Mouse (Mus musculus) gastrocnemius, adult 2 months (tissue): ENCODE measurements around the gene Olfr1414. TPM values are rescaled to one million over a fixed set of nuclear protein-coding genes. Genes with fewer than 3 reads are reported as not detected.
"Not testable (repeated sequence)": the region's sequence is repeated elsewhere in the genome, so short reads cannot be mapped to it uniquely, and the experiment has no call there.

Experiments used
- DNase-seq: peaks from one replicate; pipeline ENCODE4 v3.0.0; 2022
- H3K27ac ChIP-seq: fragments of 200-600 bp; 2 replicates; pipeline ENCODE4 v1.8.1; 2022; ENCODE audit warnings: mild to moderate bottlenecking
- H3K4me3 ChIP-seq: fragments of 200-600 bp; 2 replicates; pipeline ENCODE4 v1.8.1; 2022; ENCODE audit warnings: mild to moderate bottlenecking, moderate library complexity
- CTCF ChIP-seq: fragments of 200-600 bp; IDR thresholded peaks from 2 replicates; pipeline ENCODE4 v1.8.1; 2022; ENCODE audit warnings: antibody characterized with exemption, mild to moderate bottlenecking, moderate library complexity
- intact Hi-C: fragments of 180-260 bp; cut with DNase I; formaldehyde crosslinking; loops from one replicate; pipeline ENCODE4 v1.15.1; 2025
- long read RNA-seq, 2 experiments: library from polyadenylated mRNA; stranded (forward); transcript quantifications; one replicate each; pipeline ENCODE4 v2.0.0; 2021
- total RNA-seq, 2 experiments: library from RNA; stranded (reverse); gene quantifications; 2 replicates each; pipeline ENCODE4 v1.2.3; 2021

The Olfr1414 gene
- not detected for total RNA-seq
- long read RNA-seq, experiment 1: 0 reads
- long read RNA-seq, experiment 2: 0 reads

GRCm38 (mm10) chr1:92518561-92518960 lies at the start of gene Olfr1414:
Olfr1414 (minus strand) TSS chr1:92518661.
- no peak within 1 kb of the TSS for H3K27ac ChIP-seq
- H3K4me3 ChIP-seq: no peak within 1 kb of the TSS
- intact Hi-C loops: no loop called here
- DNase-seq: no peak
- no peak for TF ChIP-seq CTCF

GRCm38 (mm10) chr1:92545929-92546328 lies 27.5 kb upstream of the Olfr1414 start:
- Histone ChIP-seq H3K4me3 (no peak overlapping the region), H3K27ac (no peak overlapping the region)
- intact Hi-C loops: no loop called here
- DNase-seq: no peak
- TF ChIP-seq CTCF: no peak

GRCm38 (mm10) chr1:92539071-92539470 lies 20.6 kb upstream of the Olfr1414 start:
- Histone ChIP-seq H3K4me3 (no peak overlapping the region), H3K27ac (no peak overlapping the region)
- intact Hi-C loops: no loop called here
- no peak for TF ChIP-seq CTCF
- no peak for DNase-seq

GRCm38 (mm10) chr1:92536972-92537371 lies 18.5 kb upstream of the Olfr1414 start:
- Histone ChIP-seq H3K27ac (no peak overlapping the region), H3K4me3 (no peak overlapping the region)
- TF ChIP-seq CTCF: no peak
- no peak for DNase-seq
- intact Hi-C loops: no loop called here

GRCm38 (mm10) chr1:92523764-92524163 lies 5.3 kb upstream of the Olfr1414 start:
- intact Hi-C loops: loop anchor here (5.0 kb wide), 1 partner anchor 374 kb away; no protein-coding TSS in a partner anchor
- no peak for TF ChIP-seq CTCF

GRCm38 (mm10) chr1:92521376-92521775 lies 2.9 kb upstream of the Olfr1414 start:
- intact Hi-C loops: loop anchor here (1.0 to 5.0 kb wide), 3 partner anchors 90 to 376 kb away; no protein-coding TSS in a partner anchor
- H3K27ac ChIP-seq: no peak overlapping the region
- TF ChIP-seq CTCF: peak; percentile 64
- DNase-seq: peak; percentile 26
- H3K4me3 ChIP-seq: no peak overlapping the region

More at GRCm38 (mm10) chr1:92523764-92524163, 5.3 kb upstream of the Olfr1414 start:
- H3K4me3 ChIP-seq: no peak overlapping the region
- H3K27ac ChIP-seq: no peak overlapping the region
- DNase-seq: no peak

- Histone ChIP-seq H3K4me3 (no peak overlapping the region), H3K27ac (no peak overlapping the region)
- no peak for TF ChIP-seq CTCF
- intact Hi-C loops: no loop called here
- DNase-seq: no peak
These were observed 585 bp upstream of the Olfr1414 start for GRCm38 (mm10) chr1:92519046-92519445.

GRCm38 (mm10) chr1:92515390-92515789 lies 3.1 kb downstream of the Olfr1414 start:
- TF ChIP-seq CTCF: no peak
- no peak for DNase-seq
- no peak overlapping the region for H3K4me3 ChIP-seq
- intact Hi-C loops: no loop called here
- no peak overlapping the region for H3K27ac ChIP-seq

GRCm38 (mm10) chr1:92511646-92512045 lies 6.8 kb downstream of the Olfr1414 start:
- DNase-seq, intact Hi-C loops, H3K4me3 ChIP-seq, H3K27ac ChIP-seq: not testable (repeated sequence)

- TF ChIP-seq CTCF: no peak
- DNase-seq: no peak
- Histone ChIP-seq H3K27ac (no peak within 1 kb of the TSS), H3K4me3 (no peak within 1 kb of the TSS)
- intact Hi-C loops: loop anchor here (10.0 kb wide), 1 partner anchor 901 kb away; no protein-coding TSS in a partner anchor
These were observed 22.5 kb downstream of the Olfr1414 start, which contains the start of gene Olfr1415 for GRCm38 (mm10) chr1:92496001-92496400. Olfr1415 (minus strand) TSS chr1:92496101.

- no peak for DNase-seq
- Histone ChIP-seq H3K4me3 (no peak within 1 kb of the TSS), H3K27ac (no peak within 1 kb of the TSS)
- TF ChIP-seq CTCF: no peak
- intact Hi-C loops: no loop called here
These were observed 33.4 kb downstream of the Olfr1414 start, which contains the start of gene Olfr1416 for GRCm38 (mm10) chr1:92485013-92485412. Olfr1416 (minus strand) TSS chr1:92485113.

GRCm38 (mm10) chr1:92474066-92474578 lies 44.3 kb downstream of the Olfr1414 start:
- no peak for TF ChIP-seq CTCF
- Histone ChIP-seq H3K4me3 (peak overlapping the region; percentile 99), H3K27ac (peak overlapping the region; percentile 99)
- DNase-seq: no peak
- intact Hi-C loops: no loop called here

GRCm38 (mm10) chr1:92473165-92474041 lies 45.1 kb downstream of the Olfr1414 start, which contains the start of gene Ndufa10:
Ndufa10 (minus strand) TSS chr1:92473860.
- H3K27ac ChIP-seq: peak within 1 kb of the TSS; percentile 99
- H3K4me3 ChIP-seq: peak within 1 kb of the TSS; percentile 99
- DNase-seq: peak; percentile 96
- no peak for TF ChIP-seq CTCF
- intact Hi-C loops: no loop called here
